Mouse (Mus musculus): ENCODE results near the gene Safb2.

Gene Safb2

GRCm38 (mm10) chr17:56515690-56516410 lies 68.5 kb downstream of the Safb2 start:
- peak; percentile 60 for DNase-seq (ENCODE audit: low read depth)

- DNase-seq (ENCODE audit: low read depth), result no peak
Measured at GRCm38 (mm10) chr17:56514916-56515315, 69.5 kb downstream of the Safb2 start.

- DNase-seq (ENCODE audit: low read depth), result no peak
Measured at GRCm38 (mm10) chr17:56514330-56514729, 70.1 kb downstream of the Safb2 start.

- DNase-seq (ENCODE audit: low read depth), result no peak
Measured at GRCm38 (mm10) chr17:56512310-56512709, 72.1 kb downstream of the Safb2 start, which contains the start of gene Znrf4. Gene Znrf4 (minus strand): TSS chr17:56512431.

DNA sequence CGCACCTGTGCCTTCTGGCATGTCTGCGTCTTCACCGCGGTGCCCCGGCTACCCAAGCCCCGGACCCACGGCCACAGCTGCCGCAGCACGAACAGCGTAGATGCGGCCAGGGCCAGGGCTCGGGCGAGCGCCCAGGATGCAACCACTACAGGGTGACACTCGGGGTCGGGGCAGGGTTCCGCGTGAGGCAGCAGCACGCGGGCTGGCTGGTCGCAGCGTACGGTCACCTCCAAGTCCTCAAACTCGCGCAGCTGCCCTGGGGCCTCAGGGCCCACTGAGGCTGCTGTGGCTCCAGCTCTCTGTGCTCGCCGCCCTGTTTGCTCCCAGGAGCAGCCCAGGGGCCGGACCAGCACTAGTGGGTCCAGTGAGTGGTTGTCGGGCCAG lies 72.7 kb downstream of the Safb2 start:
- no peak for DNase-seq (ENCODE audit: low read depth)

GRCm38 (mm10) chr17:56510970-56511706 lies 73.2 kb downstream of the Safb2 start:
- no peak for DNase-seq (ENCODE audit: low read depth)
